7 mouse cellular contexts compared by ENCODE assay signal in the genomic region with DNA sequence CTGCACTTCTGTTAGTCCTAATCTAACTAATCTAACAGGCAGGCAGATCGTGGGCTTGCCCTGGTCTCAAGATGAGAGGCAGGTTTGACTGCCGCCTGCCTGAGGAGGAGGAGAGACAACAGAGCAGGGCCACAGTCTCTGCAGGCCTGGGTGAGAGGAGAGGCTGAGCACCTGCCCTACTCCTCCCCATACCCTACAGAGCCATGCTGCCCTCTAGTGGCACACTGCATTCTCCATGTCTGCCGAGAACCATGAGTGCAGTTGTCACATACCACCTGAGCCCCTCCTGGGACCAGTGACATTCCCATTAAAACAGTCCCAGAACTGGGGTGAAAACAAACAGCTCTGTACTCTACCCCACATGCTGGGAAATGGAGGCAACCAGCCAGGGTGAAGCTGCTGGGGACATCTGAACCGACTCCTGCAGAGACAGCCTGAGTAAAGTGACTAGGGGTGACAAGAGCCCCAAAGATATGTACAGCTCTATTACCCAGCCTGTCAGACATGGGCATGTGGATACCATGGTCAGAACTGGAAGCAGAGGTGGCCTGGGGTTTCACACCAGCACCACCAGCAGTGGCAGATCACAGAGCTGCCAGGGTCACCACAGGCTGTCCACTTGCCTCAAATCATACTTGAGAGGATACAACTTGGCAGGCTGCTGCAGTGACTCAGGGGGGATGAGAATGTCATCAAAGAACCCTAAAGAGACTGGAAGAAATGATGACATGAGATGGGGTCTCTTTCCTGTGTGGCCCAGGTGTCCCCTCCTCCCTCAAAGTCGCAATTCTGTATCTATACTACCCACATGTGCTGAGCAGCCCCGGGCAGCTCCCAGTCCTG. TPM values are rescaled to one million over a fixed set of nuclear protein-coding genes. Genes with fewer than 3 reads are reported as not detected.
DNase-seq lines count a peak whose midpoint lies in the region; ATAC-seq and TF ChIP-seq lines count a peak whose summit lies in the region.

No protein-coding gene starts in this region.

- peak; percentile 54; the same call in 1 of the 2 replicates for ATAC-seq in common myeloid progenitor, adult 5-6 weeks (replicated peaks; ENCODE audit: low read depth, poor library complexity, severe bottlenecking)
- peak; percentile 73 for ATAC-seq in granulocyte monocyte progenitor cell, adult 5-6 weeks (replicated peaks; ENCODE audit: poor library complexity, severe bottlenecking)

- H3K36me3 ChIP-seq in E14TG2a.4 (ENCODE audit: insufficient read depth, low read length) = peaks cover 96% of the 10 kb centered on the region

- no peaks in the 10 kb centered on the region for H3K9me3 ChIP-seq in E14TG2a.4 (ENCODE audit: low read length)

- H3K4me3 ChIP-seq in E14TG2a.4 (replicated peaks; ENCODE audit: low read length) = no peak overlapping the region

- peaks cover 83% of the 10 kb centered on the region for H3K4me1 ChIP-seq in E14TG2a.4 (replicated peaks; ENCODE audit: low read depth, low read length)

- peak; percentile 58 for DNase-seq in T-cell, adult 2 months (ENCODE audit: low spot score)
- peak; percentile 78 for DNase-seq in kidney, postnatal 14 days
- DNase-seq in lung, postnatal 10 days = peak; percentile 81
- DNase-seq in right cerebral cortex, postnatal 4 days = peak; percentile 71

- H3K27me3 ChIP-seq in E14TG2a.4 (ENCODE audit: insufficient read depth, low read length) = no peaks in the 10 kb centered on the region

- TF ChIP-seq CTCF in E14TG2a.4 (conservative IDR thresholded peaks at IDR 0.05; ENCODE audit: low read length) = peak; percentile 78

RNA-seq across cellular contexts. Expression of a gene that starts 8.2 kb away (rescaled TPM):
- total RNA-seq in common myeloid progenitor, adult 5-6 weeks (2017) = 52.6 and 64.6 TPM in 2 replicates
- total RNA-seq in granulocyte monocyte progenitor cell, adult 5-6 weeks (2014; fragmentation: Nextera tagmentation) = 21.8 and 26.5 TPM in 2 replicates
- 46.6 and 51.2 TPM in 2 replicates for total RNA-seq in granulocyte monocyte progenitor cell, adult 5-6 weeks (2017)

RNA-seq across cellular contexts. Expression of a gene that starts 18.7 kb away (rescaled TPM):
- total RNA-seq in common myeloid progenitor, adult 5-6 weeks (2017) = not detected in 2 replicates
- not detected in 2 replicates for total RNA-seq in granulocyte monocyte progenitor cell, adult 5-6 weeks (2014; fragmentation: Nextera tagmentation)
- not detected in 2 replicates for total RNA-seq in granulocyte monocyte progenitor cell, adult 5-6 weeks (2017)

RNA-seq across cellular contexts. Expression of a gene that starts 42.9 kb away (rescaled TPM):
- total RNA-seq in common myeloid progenitor, adult 5-6 weeks (2017) = 15.1 and 17.1 TPM in 2 replicates
- total RNA-seq in granulocyte monocyte progenitor cell, adult 5-6 weeks (2014; fragmentation: Nextera tagmentation) = 32.6 and 32.7 TPM in 2 replicates
- total RNA-seq in granulocyte monocyte progenitor cell, adult 5-6 weeks (2017) = 19.5 and 21.2 TPM in 2 replicates

RNA-seq across cellular contexts. Expression of a gene that starts 45.7 kb away (rescaled TPM):
- total RNA-seq in common myeloid progenitor, adult 5-6 weeks (2017) = 132 and 149 TPM in 2 replicates
- 123 and 126 TPM in 2 replicates for total RNA-seq in granulocyte monocyte progenitor cell, adult 5-6 weeks (2014; fragmentation: Nextera tagmentation)
- 156 and 180 TPM in 2 replicates for total RNA-seq in granulocyte monocyte progenitor cell, adult 5-6 weeks (2017)

RNA-seq across cellular contexts. Expression of a gene that starts 46.1 kb away (rescaled TPM):
- total RNA-seq in common myeloid progenitor, adult 5-6 weeks (2017) = 65.8 and 125 TPM in 2 replicates
- total RNA-seq in granulocyte monocyte progenitor cell, adult 5-6 weeks (2014; fragmentation: Nextera tagmentation) = 101 and 107 TPM in 2 replicates
- 79.2 and 148 TPM in 2 replicates for total RNA-seq in granulocyte monocyte progenitor cell, adult 5-6 weeks (2017)
